Comparison of ENCODE assay signal across 9 mouse cellular contexts in the genomic region with DNA sequence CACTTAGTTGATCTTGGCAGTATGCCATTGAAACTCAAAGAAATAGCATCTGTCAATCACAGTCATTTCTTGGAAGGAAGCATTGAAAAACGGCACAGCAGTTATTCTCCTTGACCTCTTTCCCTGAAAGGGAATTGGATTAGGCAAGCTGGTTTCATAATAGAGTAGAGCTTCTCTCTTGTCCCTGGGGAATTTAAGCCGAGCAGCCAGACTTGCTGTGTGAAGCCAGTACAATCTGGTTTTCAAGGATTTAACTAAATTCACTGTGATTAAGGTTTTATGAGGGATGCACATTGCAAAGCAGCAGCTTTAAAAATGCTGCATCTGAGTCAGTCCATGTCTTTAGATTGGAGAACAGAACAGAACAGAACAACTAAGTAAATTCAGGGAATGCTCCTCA. TPM values are rescaled to one million over a fixed set of nuclear protein-coding genes. Genes with fewer than 3 reads are reported as not detected.
DNase-seq lines count a peak whose midpoint lies in the region; ATAC-seq and TF ChIP-seq lines count a peak whose summit lies in the region.
"Had no signal": no experiment of that assay in that cellular context is flagged by ENCODE, and none has a peak within 500 bp of the region (broad histone marks: within the 10 kb centered on the region; RNA-seq: fewer than 3 reads in every experiment).

No protein-coding gene starts in this region.

- no peak for ATAC-seq in liver, embryonic 11.5 days (replicated peaks; ENCODE audit: low FRiP score)
- ATAC-seq in hindbrain, embryonic 12.5 days (ENCODE audit: low FRiP score) = peak; percentile 63
- peak; percentile 80 for ATAC-seq in midbrain, embryonic 14.5 days (ENCODE audit: low FRiP score, low TSS enrichment)
- ATAC-seq in megakaryocyte progenitor cell, adult 5-6 weeks (replicated peaks; ENCODE audit: poor library complexity) = no peak

- H3K4me2 ChIP-seq in liver, embryonic 11.5 days = no peak overlapping the region
- H3K4me2 ChIP-seq in hindbrain, embryonic 12.5 days (replicated peaks) = no peak overlapping the region
- no peak overlapping the region for H3K4me2 ChIP-seq in midbrain, embryonic 14.5 days (ENCODE audit: low read length)
- H3K4me2 ChIP-seq: lung, embryonic 14.5 days had no signal

- H3K79me2 ChIP-seq in liver, adult 2 months (ENCODE audit: control insufficient read depth, insufficient read depth, low read length) = peaks cover 6% of the 10 kb centered on the region; the same call in 1 of the 2 replicates

- no peak overlapping the region for H3K4me3 ChIP-seq in liver, adult 2 months (ENCODE audit: insufficient read depth, low read depth, low read length)
- H3K4me3 ChIP-seq in liver, embryonic 11.5 days (ENCODE audit: low read depth, low read length) = no peak overlapping the region
- no peak overlapping the region for H3K4me3 ChIP-seq in hindbrain, embryonic 12.5 days
- no peak overlapping the region for H3K4me3 ChIP-seq in midbrain, embryonic 14.5 days (replicated peaks; ENCODE audit: low read depth, low read length)

- peaks cover 10% of the 10 kb centered on the region for H3K4me1 ChIP-seq in liver, adult 2 months (ENCODE audit: control insufficient read depth, insufficient read depth, low read length)
- no peaks in the 10 kb centered on the region for H3K4me1 ChIP-seq in liver, embryonic 11.5 days (replicated peaks; ENCODE audit: control insufficient read depth, insufficient read depth, low read length)
- peaks cover 18% of the 10 kb centered on the region for H3K4me1 ChIP-seq in hindbrain, embryonic 12.5 days
- H3K4me1 ChIP-seq in midbrain, embryonic 14.5 days (ENCODE audit: control insufficient read depth, insufficient read depth, low read length) = peaks cover 19% of the 10 kb centered on the region

- H3K27me3 ChIP-seq in liver, adult 2 months (ENCODE audit: control insufficient read depth, insufficient read depth, low read length) = no peaks in the 10 kb centered on the region
- H3K27me3 ChIP-seq in liver, embryonic 11.5 days (replicated peaks; ENCODE audit: control insufficient read depth, insufficient read depth, low read length) = no peaks in the 10 kb centered on the region
- no peaks in the 10 kb centered on the region for H3K27me3 ChIP-seq in hindbrain, embryonic 12.5 days
- no peaks in the 10 kb centered on the region for H3K27me3 ChIP-seq in midbrain, embryonic 14.5 days (ENCODE audit: control insufficient read depth, insufficient read depth, low read length)

- H3K9me3 ChIP-seq in liver, embryonic 11.5 days (ENCODE audit: control insufficient read depth, low read length) = no peaks in the 10 kb centered on the region
- no peaks in the 10 kb centered on the region for H3K9me3 ChIP-seq in hindbrain, embryonic 12.5 days (replicated peaks)
- H3K9me3 ChIP-seq in midbrain, embryonic 14.5 days (ENCODE audit: control insufficient read depth, low read length) = no peaks in the 10 kb centered on the region

- TF ChIP-seq POLR2A in liver, adult 2 months (IDR thresholded peaks at IDR 0.05; ENCODE audit: extremely low read depth, insufficient read depth, low read length) = no peak

- peak; percentile 72 for DNase-seq in liver, adult 2 months (ENCODE audit: extremely low read depth, low read depth, low spot score)
- no peak for DNase-seq in liver, embryonic 11.5 days (ENCODE audit: low spot score)
- peak; percentile 59 for DNase-seq in embryo, embryonic 10.5 days (ENCODE audit: low spot score)
- DNase-seq in midbrain, embryonic 14.5 days = peak; percentile 80
- no peak for DNase-seq in urinary bladder, postnatal 10 days (ENCODE audit: low spot score)
- DNase-seq in spleen, postnatal 10 days (ENCODE audit: low spot score in 2 of 2) = no peak
- DNase-seq: lung, embryonic 14.5 days had no signal

- H3K27ac ChIP-seq in liver, adult 2 months (replicated peaks; ENCODE audit: insufficient read depth, low read depth, low read length) = no peak overlapping the region
- no peak overlapping the region for H3K27ac ChIP-seq in liver, embryonic 11.5 days (ENCODE audit: low read depth, low read length)
- H3K27ac ChIP-seq in hindbrain, embryonic 12.5 days = peak overlapping the region; percentile 40
- H3K27ac ChIP-seq in midbrain, embryonic 14.5 days (replicated peaks; ENCODE audit: low read depth, low read length) = peak overlapping the region; percentile 68

- WGBS in liver, adult 2 months = 13% methylated on average over 2 of the region's 2 CpGs
- 62% methylated on average over 2 of the region's 2 CpGs for WGBS in liver, embryonic 11.5 days
- WGBS in hindbrain, embryonic 12.5 days = 8% methylated on average over 2 of the region's 2 CpGs
- WGBS in midbrain, embryonic 14.5 days = 4% methylated on average over 2 of the region's 2 CpGs

- TF ChIP-seq CTCF in liver, adult 2 months (IDR thresholded peaks at IDR 0.05; ENCODE audit: low read depth, low read length) = no peak

- no peaks in the 10 kb centered on the region for H3K36me3 ChIP-seq in liver, adult 2 months (ENCODE audit: control insufficient read depth, insufficient read depth, low read length)
- H3K36me3 ChIP-seq in liver, embryonic 11.5 days (ENCODE audit: control insufficient read depth, insufficient read depth, low read length) = no peaks in the 10 kb centered on the region
- no peaks in the 10 kb centered on the region for H3K36me3 ChIP-seq in hindbrain, embryonic 12.5 days
- no peaks in the 10 kb centered on the region for H3K36me3 ChIP-seq in midbrain, embryonic 14.5 days (ENCODE audit: control insufficient read depth, insufficient read depth, low read length)

- H3K9ac ChIP-seq in liver, adult 2 months (ENCODE audit: low read depth, low read length) = no peak overlapping the region
- H3K9ac ChIP-seq in liver, embryonic 11.5 days (ENCODE audit: low read depth, low read length) = no peak overlapping the region
- no peak overlapping the region for H3K9ac ChIP-seq in hindbrain, embryonic 12.5 days
- H3K9ac ChIP-seq in midbrain, embryonic 14.5 days (replicated peaks; ENCODE audit: low read length) = no peak overlapping the region
- H3K9ac ChIP-seq: lung, embryonic 14.5 days had no signal

RNA-seq across cellular contexts. Expression of gene Ahcyl2, which starts 46.8 kb away (rescaled TPM):
- total RNA-seq in liver, adult 2 months (2014; rRNA removed) = 8.9 and 11.8 TPM in 2 replicates
- polyA plus RNA-seq in liver, adult 2 months (2012; rRNA removed) = 5.2 and 7.4 TPM in 2 replicates
- polyA plus RNA-seq in liver, embryonic 11.5 days (2014; fragmentation: Nextera tagmentation; extraction: Ambion mirVana) = 12.0 and 12.5 TPM in 2 replicates
- 21.8 and 25.3 TPM in 2 replicates for polyA plus RNA-seq in hindbrain, embryonic 12.5 days (2016; fragmentation: Nextera tagmentation; extraction: Ambion mirVana)
- 15.1 and 18.0 TPM in 2 replicates for polyA plus RNA-seq in midbrain, embryonic 14.5 days (2014; fragmentation: Nextera tagmentation; extraction: Ambion mirVana)
- total RNA-seq in megakaryocyte progenitor cell, adult 5-6 weeks (2015) = 10.2 and 19.1 TPM in 2 replicates
- 14.0 and 38.9 TPM in 2 replicates for total RNA-seq in megakaryocyte progenitor cell, adult 5-6 weeks (2017)

Comparison
In these comparisons a context has a peak if more than half of its experiments do, and no peak if none do; other contexts are left out.
1. DNase-seq: peak in liver, adult 2 months (single experiment), embryo, embryonic 10.5 days (single experiment) and midbrain, embryonic 14.5 days (single experiment); none in liver, embryonic 11.5 days (single experiment), urinary bladder, postnatal 10 days (single experiment) and spleen, postnatal 10 days (0 of 2).
2. H3K27ac ChIP-seq: peak in hindbrain, embryonic 12.5 days (single experiment) and midbrain, embryonic 14.5 days (single experiment); none in liver, adult 2 months (single experiment) and liver, embryonic 11.5 days (single experiment).
3. ATAC-seq: peak in hindbrain, embryonic 12.5 days (single experiment) and midbrain, embryonic 14.5 days (single experiment); none in liver, embryonic 11.5 days (single experiment) and megakaryocyte progenitor cell, adult 5-6 weeks (single experiment).